Mouse (Mus musculus) left cerebral cortex, adult 2 months (tissue): ENCODE data around the gene Gm20824. TPM values are rescaled to one million over a fixed set of nuclear protein-coding genes. Genes with fewer than 3 reads are reported as not detected.
"Not testable (repeated sequence)": the region's sequence is repeated elsewhere in the genome, so short reads cannot be mapped to it uniquely, and the experiment has no call there.

Experiments
- DNase-seq, 2 experiments: peaks; one replicate each; pipeline ENCODE4 v3.0.0; 2021 to 2022; ENCODE audit warnings: low spot score in 2 of 2, mixed read lengths in 1 of 2; ENCODE audit errors: extremely low spot score in 1 of 2
- H3K27ac ChIP-seq: fragments of 200-600 bp; 2 replicates; pipeline ENCODE4 v1.8.1; 2022
- H3K4me3 ChIP-seq: fragments of 200-600 bp; 2 replicates; pipeline ENCODE4 v1.8.1; 2022
- intact Hi-C: fragments of 180-260 bp; cut with DNase I; formaldehyde crosslinking; loops from one replicate; pipeline ENCODE4 v1.15.1; 2025
- long read RNA-seq, 2 experiments: library from polyadenylated mRNA; stranded (forward); transcript quantifications; one replicate each; pipeline ENCODE4 v2.0.0; 2021; ENCODE audit warnings: borderline mapping rate in 2 of 2
- total RNA-seq, 2 experiments: library from RNA; stranded (reverse); gene quantifications; 2 replicates each; pipeline ENCODE4 v1.2.3; 2021

Gm20824 gene
- not detected for total RNA-seq
- long read RNA-seq, experiment 1: 0 reads
- long read RNA-seq, experiment 2: 0 reads

DNA sequence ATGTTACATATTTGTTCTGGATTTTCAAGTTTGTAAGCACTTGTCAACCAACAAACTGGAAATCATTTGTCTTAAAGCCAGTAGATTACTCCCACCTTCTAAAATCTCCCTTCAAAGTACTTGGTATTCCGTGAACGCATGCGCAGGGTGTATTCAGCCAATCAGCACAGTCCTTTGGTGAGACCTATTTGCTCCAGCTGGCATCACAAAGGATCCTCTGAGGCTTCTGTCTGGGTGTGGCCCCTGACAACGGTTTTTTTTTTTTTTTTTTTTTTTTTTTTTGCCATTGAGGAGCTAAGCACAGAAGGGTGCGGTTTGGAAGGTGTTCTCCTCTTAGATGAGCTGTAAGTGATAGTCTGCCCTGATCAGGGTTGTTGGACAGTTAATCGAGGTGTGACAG, at the start of gene Gm20824:
TSS of gene Gm20824 (plus strand) at position 301 of the 400 bp plus-strand sequence.
- H3K27ac ChIP-seq, DNase-seq, H3K4me3 ChIP-seq, intact Hi-C loops: not testable (repeated sequence)

Other genes with a start within 250 kb of the Gm20824 start
- gene Gm20825, start 186.4 kb upstream of the Gm20824 start, total RNA-seq: not detected